Mouse (Mus musculus) E14TG2a.4 (cell line): ENCODE results near the gene Ldhd.

Experiments used
- CTCF ChIP-seq: conservative IDR thresholded peaks from 2 replicates; pipeline ENCODE4 v1.5.1; 2014; ENCODE audit warnings: low read length
- NANOG ChIP-seq: IDR thresholded peaks from 2 replicates; pipeline ENCODE4 v1.6.1; 2014; ENCODE audit warnings: borderline replicate concordance, low read length, mixed read lengths
- POU5F1 ChIP-seq: IDR thresholded peaks from 2 replicates; pipeline ENCODE4 v1.6.1; 2014; ENCODE audit warnings: low read length, borderline replicate concordance

DNA sequence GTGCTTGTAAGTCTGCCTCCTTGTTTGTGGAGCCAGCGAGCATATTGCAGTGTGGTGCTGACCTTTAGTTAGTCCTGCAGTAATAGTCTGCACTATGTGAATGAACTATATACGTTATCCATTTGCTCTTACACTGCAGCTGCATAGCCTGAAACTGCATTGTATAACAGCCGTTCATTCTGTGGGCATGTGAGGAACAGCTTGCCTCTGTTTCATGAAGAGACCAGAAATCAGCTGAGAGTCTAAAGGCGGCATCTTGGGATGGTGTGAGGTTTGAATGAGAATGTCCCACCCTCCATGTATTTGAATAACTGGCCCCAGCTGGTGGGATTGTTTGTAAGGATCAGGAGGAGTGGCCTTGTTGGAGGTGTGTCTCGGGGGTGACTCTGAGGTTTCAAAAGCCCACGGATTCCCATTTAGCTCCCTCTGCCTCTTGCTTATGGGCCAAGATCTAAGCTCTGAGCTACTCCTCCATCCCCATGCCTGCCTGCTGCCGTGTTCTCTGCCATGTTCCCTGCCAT, 37.7 kb downstream of the Ldhd start:
- TF ChIP-seq CTCF (no peak), POU5F1 (no peak), NANOG (no peak)
